In the genomic region with DNA sequence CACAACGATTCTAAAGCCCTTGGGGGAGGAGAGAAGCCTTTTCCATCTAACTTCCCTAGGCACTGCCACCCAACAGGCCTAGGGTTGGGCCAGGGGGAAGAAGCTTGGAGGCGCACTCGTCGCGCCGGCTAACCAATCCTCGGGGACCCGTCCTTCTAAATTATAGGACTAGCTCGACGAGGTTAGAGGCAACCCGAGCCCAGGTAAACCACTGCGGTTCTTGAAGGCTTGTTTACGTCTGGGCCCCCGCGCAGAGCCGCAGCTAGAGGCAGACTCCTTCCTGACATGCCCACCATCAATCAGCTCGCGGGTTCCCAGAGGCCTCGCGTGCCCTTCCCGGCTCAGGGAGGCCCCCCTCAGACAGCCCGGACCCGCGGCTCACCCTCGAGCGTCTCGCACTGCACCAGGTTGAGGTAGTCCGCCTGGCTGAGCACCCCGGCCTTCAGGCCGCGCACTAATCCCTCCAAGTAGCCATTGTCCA, we compare ENCODE assay signal across 8 mouse cellular contexts. TPM values are rescaled to one million over a fixed set of nuclear protein-coding genes. Genes with fewer than 3 reads are reported as not detected.
DNase-seq lines count a peak whose midpoint lies in the region; ATAC-seq and TF ChIP-seq lines count a peak whose summit lies in the region.

No protein-coding gene starts in this region.

- H3K4me2 ChIP-seq in lung, embryonic 14.5 days, result peak overlapping the region; percentile 80
- H3K4me2 ChIP-seq in forebrain, embryonic 12.5 days, result peak overlapping the region; percentile 89
- peak overlapping the region; percentile 88 for H3K4me2 ChIP-seq in limb, embryonic 12.5 days
- peak overlapping the region; percentile 74 for H3K4me2 ChIP-seq in myocyte (ENCODE audit: low read depth)

- no peak for TF ChIP-seq CTCF in lung, embryonic 14.5 days (IDR thresholded peaks at IDR 0.05; ENCODE audit: low read depth)
- no peak for TF ChIP-seq CTCF in Patski (IDR thresholded peaks at IDR 0.05)

- H3K4me1 ChIP-seq in lung, embryonic 14.5 days (ENCODE audit: insufficient read depth), result peaks cover 10% of the 10 kb centered on the region
- peaks cover 25% of the 10 kb centered on the region for H3K4me1 ChIP-seq in forebrain, embryonic 12.5 days
- H3K4me1 ChIP-seq in limb, embryonic 12.5 days (replicated peaks), result peaks cover 13% of the 10 kb centered on the region

- no peak for TF ChIP-seq POLR2A in myocyte (IDR thresholded peaks at IDR 0.05; ENCODE audit: insufficient read length, low read depth)

- 0 out of 2 replicates have a peak, but pooled peaks cover 2% of the 10 kb centered on the region for H3K36me3 ChIP-seq in lung, embryonic 14.5 days (ENCODE audit: insufficient read depth)
- no peaks in the 10 kb centered on the region for H3K36me3 ChIP-seq in forebrain, embryonic 12.5 days (replicated peaks)
- H3K36me3 ChIP-seq in limb, embryonic 12.5 days, result peaks cover 6% of the 10 kb centered on the region; the same call in 1 of the 2 replicates
- H3K36me3 ChIP-seq in myocyte (ENCODE audit: control insufficient read depth, insufficient read depth), result no peaks in the 10 kb centered on the region

- H3K27ac ChIP-seq in lung, embryonic 14.5 days (ENCODE audit: low read depth), result peak overlapping the region; percentile 72
- H3K27ac ChIP-seq in forebrain, embryonic 12.5 days, result peak overlapping the region; percentile 51
- peak overlapping the region; percentile 69 for H3K27ac ChIP-seq in limb, embryonic 12.5 days

- peak; percentile 71 for ATAC-seq in lung, embryonic 14.5 days (ENCODE audit: insufficient read depth)
- peak; percentile 26 for ATAC-seq in Patski
- ATAC-seq in forebrain, embryonic 12.5 days (ENCODE audit: low FRiP score), result peak; percentile 81
- peak; percentile 69 for ATAC-seq in limb, embryonic 12.5 days (ENCODE audit: insufficient number of reproducible peaks, insufficient read depth, low FRiP score, low TSS enrichment, low read depth)

- H3K27me3 ChIP-seq in lung, embryonic 14.5 days (ENCODE audit: insufficient read depth, low read length), result no peaks in the 10 kb centered on the region
- H3K27me3 ChIP-seq in Patski (no peaks in the 10 kb centered on the region), myocyte (ENCODE audit: control insufficient read depth, insufficient read depth, insufficient read length) (no peaks in the 10 kb centered on the region)
- no peaks in the 10 kb centered on the region for H3K27me3 ChIP-seq in forebrain, embryonic 12.5 days
- H3K27me3 ChIP-seq in limb, embryonic 12.5 days, result peaks cover 6% of the 10 kb centered on the region

- in situ Hi-C loops in Patski (cut with MboI; ENCODE audit: low pct_unique_long_range_greater_than_20kb), result no loop called here

- peak overlapping the region; percentile 73 for H3K9ac ChIP-seq in lung, embryonic 14.5 days
- H3K9ac ChIP-seq in forebrain, embryonic 12.5 days, result peak overlapping the region; percentile 79
- peak overlapping the region; percentile 82 for H3K9ac ChIP-seq in limb, embryonic 12.5 days (replicated peaks)

- POLR2A ChIA-PET in Patski (lab: Charles Lee), result interaction anchor here (0.9 to 1.5 kb wide), 5 partner anchors 10 to 81 kb away, joined by 3 to 6 read pairs (median 4); no protein-coding TSS in a partner anchor

- H3ac ChIP-seq in myocyte (ENCODE audit: control insufficient read depth, insufficient read length), result peak overlapping the region; percentile 31

- under 1% methylated on average over 31 of the region's 31 CpGs for WGBS in lung, embryonic 14.5 days
- WGBS in forebrain, embryonic 12.5 days, result under 1% methylated on average over 31 of the region's 31 CpGs
- WGBS in limb, embryonic 12.5 days, result under 1% methylated on average over 31 of the region's 31 CpGs

- CTCF ChIA-PET in Patski (lab: Charles Lee), result interaction anchor here (1.2 to 3.1 kb wide), 5 partner anchors 46 to 81 kb away, joined by 4 to 9 read pairs (median 5); no protein-coding TSS in a partner anchor

- H3K9me3 ChIP-seq in lung, embryonic 14.5 days (ENCODE audit: low read depth, low read length), result no peaks in the 10 kb centered on the region
- no peaks in the 10 kb centered on the region for H3K9me3 ChIP-seq in forebrain, embryonic 12.5 days
- no peaks in the 10 kb centered on the region for H3K9me3 ChIP-seq in limb, embryonic 12.5 days

- peak; percentile 26 for DNase-seq in lung, embryonic 14.5 days
- DNase-seq in lung, postnatal 25 days (ENCODE audit: low spot score), result no peak
- no peak for DNase-seq in Patski (ENCODE audit: low read depth, low spot score)
- DNase-seq in cerebellum, postnatal 14 days, result no peak
- DNase-seq in adrenal gland, adult (ENCODE audit: inconsistent age in 2 of 2, low spot score in 1 of 2), result no peak

- peak overlapping the region; percentile 74 for H3K4me3 ChIP-seq in lung, embryonic 14.5 days (ENCODE audit: low read depth, low read length)
- H3K4me3 ChIP-seq in forebrain, embryonic 12.5 days (replicated peaks), result peak overlapping the region; percentile 63
- peak overlapping the region; percentile 85 for H3K4me3 ChIP-seq in limb, embryonic 12.5 days (replicated peaks)
- peak overlapping the region; percentile 68 for H3K4me3 ChIP-seq in myocyte

- peaks cover 38% of the 10 kb centered on the region for H3K79me2 ChIP-seq in myocyte (ENCODE audit: control insufficient read depth, insufficient read depth)

TF ChIP-seq in myocyte, 11 proteins besides CTCF, POLR2A, EP300 and RAD21:
- TF ChIP-seq MYOG (IDR thresholded peaks at IDR 0.05; ENCODE audit: control insufficient read depth in 1 of 3, insufficient read depth in 1 of 3, insufficient read length in 2 of 3, low read depth in 2 of 3) (no peak), MAX (IDR thresholded peaks at IDR 0.05; ENCODE audit: low read depth) (no peak), USF1 (IDR thresholded peaks at IDR 0.05; ENCODE audit: low read depth) (no peak), TCF12 (IDR thresholded peaks at IDR 0.05; ENCODE audit: insufficient read depth, poor library complexity, severe bottlenecking) (no peak), MYOD1 (IDR thresholded peaks at IDR 0.05; ENCODE audit: control insufficient read depth in 1 of 3, insufficient read length in 2 of 3, low read depth in 2 of 3) (no peak), REST (IDR thresholded peaks at IDR 0.05; ENCODE audit: insufficient read depth, insufficient read length) (no peak), TCF3 (IDR thresholded peaks at IDR 0.05; ENCODE audit: insufficient read length, low read depth) (no peak), POLR2AphosphoS2 (IDR thresholded peaks at IDR 0.05; ENCODE audit: insufficient read length, low read depth) (no peak)

RNA-seq across cellular contexts. Expression of a gene that starts 0.4 kb away (rescaled TPM):
- polyA plus RNA-seq in lung, embryonic 14.5 days (2014; fragmentation: Nextera tagmentation; extraction: Ambion mirVana), result 74.6 and 81.0 TPM in 2 replicates
- 159 TPM for polyA plus RNA-seq in Patski (2021)
- polyA plus RNA-seq in forebrain, embryonic 12.5 days (2016; fragmentation: Nextera tagmentation; extraction: Ambion mirVana), result 94.3 and 95.4 TPM in 2 replicates
- polyA plus RNA-seq in limb, embryonic 12.5 days (2016; fragmentation: Nextera tagmentation; extraction: Ambion mirVana), result 60.5 and 61.5 TPM in 2 replicates
- 126 TPM for polyA plus RNA-seq in myocyte (2012; fragmentation: generic; extraction: Trizol)

RNA-seq across cellular contexts. Expression of a gene that starts 39.6 kb away (rescaled TPM):
- polyA plus RNA-seq in lung, embryonic 14.5 days (2014; fragmentation: Nextera tagmentation; extraction: Ambion mirVana), result 32.1 and 33.7 TPM in 2 replicates
- polyA plus RNA-seq in Patski (2021) (84.2 TPM), myocyte (2012; fragmentation: generic; extraction: Trizol) (47.6 TPM)
- polyA plus RNA-seq in forebrain, embryonic 12.5 days (2016; fragmentation: Nextera tagmentation; extraction: Ambion mirVana), result 17.3 and 18.8 TPM in 2 replicates
- 11.3 and 16.8 TPM in 2 replicates for polyA plus RNA-seq in limb, embryonic 12.5 days (2016; fragmentation: Nextera tagmentation; extraction: Ambion mirVana)

RNA-seq across cellular contexts. Expression of a gene that starts 46.9 kb away (rescaled TPM):
- 4.8 and 5.9 TPM in 2 replicates for polyA plus RNA-seq in lung, embryonic 14.5 days (2014; fragmentation: Nextera tagmentation; extraction: Ambion mirVana)
- polyA plus RNA-seq in Patski (2021) (8.2 TPM), myocyte (2012; fragmentation: generic; extraction: Trizol) (0.59 TPM)
- polyA plus RNA-seq in forebrain, embryonic 12.5 days (2016; fragmentation: Nextera tagmentation; extraction: Ambion mirVana), result 10.9 and 12.0 TPM in 2 replicates
- polyA plus RNA-seq in limb, embryonic 12.5 days (2016; fragmentation: Nextera tagmentation; extraction: Ambion mirVana), result 28.2 and 30.6 TPM in 2 replicates

Comparison
In these comparisons a context has a peak if more than half of its experiments do, and no peak if none do; other contexts are left out.
1. ATAC-seq: peak in every context shown above with its lines; median percentile 81 in forebrain, embryonic 12.5 days; 71 in lung, embryonic 14.5 days; 69 in limb, embryonic 12.5 days; 26 in Patski.